Mouse (Mus musculus) C2C12 (cell line): ENCODE results near the gene Slc22a3.

Experiments
- CTCF ChIP-seq: IDR thresholded peaks from one replicate; pipeline ENCODE4 v1.5.1; 2011; ENCODE audit not compliant: control insufficient read depth, insufficient read depth, insufficient read length
- MAX ChIP-seq: IDR thresholded peaks from one replicate; pipeline ENCODE4 v1.6.1; 2011; ENCODE audit warnings: mild to moderate bottlenecking, control low read depth
- MYOD1 ChIP-seq: IDR thresholded peaks from one replicate; pipeline ENCODE4 v1.6.1; 2011; ENCODE audit warnings: low read depth; ENCODE audit not compliant: control insufficient read depth, insufficient read length
- USF1 ChIP-seq: IDR thresholded peaks from one replicate; pipeline ENCODE4 v1.6.1; 2011; ENCODE audit warnings: low read depth, mild to moderate bottlenecking, control low read depth, moderate library complexity

GRCm38 (mm10) chr17:12371310-12371925 is 136.1 kb downstream of the Slc22a3 start:
- TF ChIP-seq CTCF (no peak), MYOD1 (no peak), MAX (no peak), USF1 (no peak)
